Mouse (Mus musculus) testis, adult 2 months (tissue): ENCODE results near the gene Pip5k1c. TPM values are rescaled to one million over a fixed set of nuclear protein-coding genes. Genes with fewer than 3 reads are reported as not detected.

Experiments used
- H3K27ac ChIP-seq: fragments of 200-500 bp; 2 replicates; pipeline ENCODE4 v1.5.1; 2012; ENCODE audit warnings: low read depth, low read length; ENCODE audit not compliant: control insufficient read depth, insufficient read depth
- H3K27me3 ChIP-seq: fragments of 200-500 bp; 2 replicates; pipeline ENCODE4 v1.6.1; 2012; ENCODE audit warnings: mild to moderate bottlenecking, low read length, moderate library complexity; ENCODE audit not compliant: control insufficient read depth, insufficient read depth
- H3K36me3 ChIP-seq: fragments of 200-500 bp; 2 replicates; pipeline ENCODE4 v1.6.1; 2012; ENCODE audit warnings: mild to moderate bottlenecking, low read length; ENCODE audit not compliant: control insufficient read depth, insufficient read depth
- H3K4me1 ChIP-seq: fragments of 200-500 bp; 2 replicates; pipeline ENCODE4 v1.6.1; 2012; ENCODE audit warnings: low read length; ENCODE audit not compliant: control insufficient read depth, insufficient read depth
- H3K4me3 ChIP-seq: fragments of 200-500 bp; 2 replicates; pipeline ENCODE4 v1.5.1; 2012; ENCODE audit warnings: low read depth, mild to moderate bottlenecking, low read length, moderate library complexity, mixed read lengths; ENCODE audit not compliant: control insufficient read depth
- CTCF ChIP-seq: fragments of 200-500 bp; IDR thresholded peaks from 2 replicates; pipeline ENCODE4 v1.5.1; 2012; ENCODE audit warnings: low read depth, mild to moderate bottlenecking, inconsistent platforms, low read length, moderate library complexity; ENCODE audit not compliant: control insufficient read depth, insufficient read depth, insufficient replicate concordance
- POLR2A ChIP-seq: fragments of 200-500 bp; IDR thresholded peaks from 2 replicates; pipeline ENCODE4 v1.6.1; 2012; ENCODE audit warnings: low read depth, mild to moderate bottlenecking, inconsistent platforms, low read length, moderate library complexity; ENCODE audit not compliant: control insufficient read depth
- polyA plus RNA-seq: library from polyadenylated mRNA; depleted of rRNA; stranded (reverse); fragments of >200 nt; gene quantifications from 2 replicates; pipeline ENCODE4 v1.2.3, GENCODE M21; 2012

The Pip5k1c gene
- polyA plus RNA-seq, 1 experiment = 10.1 TPM

GRCm38 (mm10) chr10:81268643-81269412, 23.9 kb upstream of the Pip5k1c start:
- TF ChIP-seq POLR2A (no peak), CTCF (no peak)
- Histone ChIP-seq H3K36me3 (no peaks in the 10 kb centered on the region; the same call in 1 of the 2 replicates), H3K4me3 (peak overlapping the region; percentile 89), H3K27ac (no peak overlapping the region), H3K27me3 (no peaks in the 10 kb centered on the region), H3K4me1 (peaks cover 9% of the 10 kb centered on the region)

GRCm38 (mm10) chr10:81272356-81272755, 20.4 kb upstream of the Pip5k1c start:
- Histone ChIP-seq H3K4me3 (no peak overlapping the region), H3K36me3 (no peaks in the 10 kb centered on the region; the same call in 1 of the 2 replicates), H3K27me3 (no peaks in the 10 kb centered on the region), H3K27ac (no peak overlapping the region), H3K4me1 (peaks cover 14% of the 10 kb centered on the region)
- TF ChIP-seq POLR2A (no peak), CTCF (no peak)

GRCm38 (mm10) chr10:81273842-81274241, 18.9 kb upstream of the Pip5k1c start:
- H3K27me3 ChIP-seq = no peaks in the 10 kb centered on the region; the same call in 1 of the 2 replicates
- H3K36me3 ChIP-seq = no peaks in the 10 kb centered on the region; the same call in 1 of the 2 replicates
- H3K27ac ChIP-seq = no peak overlapping the region
- H3K4me1 ChIP-seq = peaks cover 12% of the 10 kb centered on the region
- TF ChIP-seq POLR2A (no peak), CTCF (no peak)
- no peak overlapping the region for H3K4me3 ChIP-seq

GRCm38 (mm10) chr10:81277676-81278075, 15.1 kb upstream of the Pip5k1c start:
- TF ChIP-seq POLR2A = no peak
- TF ChIP-seq CTCF = no peak
- no peak overlapping the region for H3K4me3 ChIP-seq
- H3K27me3 ChIP-seq = no peaks in the 10 kb centered on the region; the same call in 1 of the 2 replicates
- H3K36me3 ChIP-seq = no peaks in the 10 kb centered on the region
- H3K4me1 ChIP-seq = peaks cover 26% of the 10 kb centered on the region
- no peak overlapping the region for H3K27ac ChIP-seq

- Histone ChIP-seq H3K36me3 (no peaks in the 10 kb centered on the region), H3K4me1 (peaks cover 26% of the 10 kb centered on the region), H3K27ac (no peak overlapping the region), H3K27me3 (no peaks in the 10 kb centered on the region; the same call in 1 of the 2 replicates), H3K4me3 (no peak overlapping the region)
- TF ChIP-seq CTCF = no peak
- TF ChIP-seq POLR2A = no peak
Observed at GRCm38 (mm10) chr10:81279496-81279895, 13.3 kb upstream of the Pip5k1c start.

- H3K4me3 ChIP-seq = no peak overlapping the region
- no peaks in the 10 kb centered on the region for H3K27me3 ChIP-seq
- H3K27ac ChIP-seq = no peak overlapping the region
- no peak for TF ChIP-seq POLR2A
- TF ChIP-seq CTCF = no peak
- no peaks in the 10 kb centered on the region for H3K36me3 ChIP-seq
- peaks cover 31% of the 10 kb centered on the region for H3K4me1 ChIP-seq
Observed at GRCm38 (mm10) chr10:81284189-81284588, 8.6 kb upstream of the Pip5k1c start.

- TF ChIP-seq CTCF (no peak), POLR2A (no peak)
- Histone ChIP-seq H3K4me1 (peaks cover 30% of the 10 kb centered on the region), H3K4me3 (no peak overlapping the region), H3K27me3 (no peaks in the 10 kb centered on the region), H3K36me3 (no peaks in the 10 kb centered on the region), H3K27ac (no peak overlapping the region)
Observed at GRCm38 (mm10) chr10:81284719-81285118, 8.0 kb upstream of the Pip5k1c start.
